Mouse (Mus musculus) lung, adult 2 months (tissue): ENCODE data around the gene Pirb. TPM values are rescaled to one million over a fixed set of nuclear protein-coding genes. Genes with fewer than 3 reads are reported as not detected.

Source experiments
- DNase-seq: peaks from one replicate; pipeline ENCODE4 v3.0.0; 2022
- H3K4me1 ChIP-seq: fragments of 200-500 bp; 2 replicates; pipeline ENCODE4 v1.6.1; 2011; ENCODE audit warnings: low read length; ENCODE audit not compliant: control insufficient read depth, insufficient read depth
- H3K4me3 ChIP-seq: fragments of 200-500 bp; replicated peaks from 2 replicates; pipeline ENCODE3; 2011; ENCODE audit warnings: low read depth, mild to moderate bottlenecking, control low read depth, low read length; ENCODE audit errors: extremely low read depth
- CTCF ChIP-seq: fragments of 200-500 bp; IDR thresholded peaks from 2 replicates; pipeline ENCODE4 v1.5.1; 2011; ENCODE audit warnings: mild to moderate bottlenecking, low read length, control low read depth; ENCODE audit not compliant: insufficient read depth
- POLR2A ChIP-seq: fragments of 200-500 bp; IDR thresholded peaks from 2 replicates; pipeline ENCODE4 v1.6.1; 2011; ENCODE audit warnings: low read depth, mild to moderate bottlenecking, control low read depth, low read length, borderline replicate concordance; ENCODE audit errors: extremely low read depth
- WGBS: fragments of 180-500 bp; shearing (Covaris S2); methylation state at CpG from one replicate; pipeline ENCODE4 v1.1.7; 2018; 5-methylcytosine and 5-hydroxymethylcytosine counted together
- polyA plus RNA-seq: library from polyadenylated mRNA; depleted of rRNA; stranded (reverse); fragments of >200 nt; gene quantifications from 2 replicates; pipeline ENCODE4 v1.2.3, GENCODE M21; 2012; rRNA removed

Pirb gene
- polyA plus RNA-seq, 1 experiment = 27.7 TPM

GRCm38 (mm10) chr7:3674507-3675227, 45.5 kb downstream of the Pirb start:
- TF ChIP-seq POLR2A (no peak), CTCF (peak; percentile 99)
- no peaks in the 10 kb centered on the region for H3K4me1 ChIP-seq
- DNase-seq = peak; percentile 76
- WGBS = 68% methylated on average over 10 of the region's 10 CpGs
- no peak overlapping the region for H3K4me3 ChIP-seq

GRCm38 (mm10) chr7:3666921-3667391, 53.2 kb downstream of the Pirb start:
- TF ChIP-seq CTCF = no peak
- TF ChIP-seq POLR2A = no peak
- peak; percentile 17 for DNase-seq
- Histone ChIP-seq H3K4me3 (no peak overlapping the region), H3K4me1 (peaks cover 8% of the 10 kb centered on the region)
- WGBS = 29% methylated on average over 14 of the region's 14 CpGs

- no peak for TF ChIP-seq CTCF
- TF ChIP-seq POLR2A = peak; percentile 97; the same call in 1 of the 2 replicates
- peak within 1 kb of the TSS; percentile 89 for H3K4me3 ChIP-seq
- 2% methylated on average over 45 of the region's 45 CpGs for WGBS
- H3K4me1 ChIP-seq = peaks cover 8% of the 10 kb centered on the region
- DNase-seq = peak; percentile 95
Measured at GRCm38 (mm10) chr7:3665215-3666114, 54.7 kb downstream of the Pirb start, which contains the start of gene Leng1. Leng1 (minus strand) TSS chr7:3665840.

GRCm38 (mm10) chr7:3664524-3665214, 55.5 kb downstream of the Pirb start:
- 20% methylated on average over 15 of the region's 15 CpGs for WGBS

More at GRCm38 (mm10) chr7:3664524-3665214, 55.5 kb downstream of the Pirb start:
- Histone ChIP-seq H3K4me3 (peak overlapping the region; percentile 89), H3K4me1 (peaks cover 8% of the 10 kb centered on the region)
- TF ChIP-seq CTCF (no peak), POLR2A (no peak)
- DNase-seq = no peak

Other genes starting within 250 kb of the Pirb start
- 0.07 and 0.25 TPM in 2 replicates for gene Tarm1, start 217.8 kb downstream of the Pirb start, polyA plus RNA-seq
- gene Oscar, start 104.2 kb downstream of the Pirb start, polyA plus RNA-seq = 0.18 and 0.28 TPM in 2 replicates
- 151 and 167 TPM in 2 replicates for gene Ndufa3, start 103.0 kb downstream of the Pirb start, polyA plus RNA-seq
- gene Tfpt, start 90.5 kb downstream of the Pirb start, polyA plus RNA-seq = 6.3 and 8.2 TPM in 2 replicates
- 19.2 and 24.9 TPM in 2 replicates for gene Prpf31, start 90.4 kb downstream of the Pirb start, polyA plus RNA-seq
- gene Cnot3, start 75.1 kb downstream of the Pirb start, polyA plus RNA-seq = 59.6 and 62.2 TPM in 2 replicates
- 3.0 and 3.8 TPM in 2 replicates for gene Leng1, start 54.6 kb downstream of the Pirb start, polyA plus RNA-seq
- 79.8 and 83.7 TPM in 2 replicates for gene Tmc4, start 42.8 kb downstream of the Pirb start, polyA plus RNA-seq
- 100.0 and 102 TPM in 2 replicates for gene Tsen34, start 27.5 kb downstream of the Pirb start, polyA plus RNA-seq
- gene Mboat7, start 26.9 kb downstream of the Pirb start, polyA plus RNA-seq = 59.9 and 60.1 TPM in 2 replicates
- gene Rps9, start 16.4 kb downstream of the Pirb start, polyA plus RNA-seq = 1,077 and 1,126 TPM in 2 replicates
- gene Gm15448, start 105.3 kb upstream of the Pirb start, polyA plus RNA-seq = 0.78 and 1.4 TPM in 2 replicates
- gene Pira2, start 124.7 kb upstream of the Pirb start, polyA plus RNA-seq = 1.4 and 2.8 TPM in 2 replicates
- gene Gm14548, start 177.7 kb upstream of the Pirb start, polyA plus RNA-seq = 2.4 and 5.1 TPM in 2 replicates
- 4.0 and 4.3 TPM in 2 replicates for gene Lilra6, start 195.1 kb upstream of the Pirb start, polyA plus RNA-seq